8 mouse cellular contexts compared by ENCODE assay signal in genomic region chr7:115310400-115311225, GRCm38 (mm10).
A peak's percentile ranks its signal among the peaks of the same experiment; 100 is the strongest.
DNase-seq lines count a peak whose midpoint lies in the region; ATAC-seq and TF ChIP-seq lines count a peak whose summit lies in the region.

No protein-coding gene starts in this region.

- H3K9me3 ChIP-seq in lung, embryonic 14.5 days (ENCODE audit: low read depth, low read length), result no peaks in the 10 kb centered on the region
- no peaks in the 10 kb centered on the region for H3K9me3 ChIP-seq in hindbrain, embryonic 15.5 days
- H3K9me3 ChIP-seq in neural tube, embryonic 14.5 days (ENCODE audit: control insufficient read depth, low read length), result no peaks in the 10 kb centered on the region

- no peak overlapping the region for H3K27ac ChIP-seq in lung, embryonic 14.5 days (ENCODE audit: low read depth)
- H3K27ac ChIP-seq in hindbrain, embryonic 15.5 days (replicated peaks), result no peak overlapping the region
- no peak overlapping the region for H3K27ac ChIP-seq in neural tube, embryonic 14.5 days (ENCODE audit: low read depth, low read length)
- no peak overlapping the region for H3K27ac ChIP-seq in left cerebral cortex, adult 2 months

- 62% methylated on average over 5 of the region's 5 CpGs for WGBS in lung, embryonic 14.5 days
- 48% methylated on average over 5 of the region's 5 CpGs for WGBS in lung, adult 2 months
- WGBS in hindbrain, embryonic 15.5 days, result 54% methylated on average over 5 of the region's 5 CpGs
- WGBS in neural tube, embryonic 14.5 days, result 53% methylated on average over 5 of the region's 5 CpGs

- 0 out of 2 replicates have a peak, but pooled peaks cover 10% of the 10 kb centered on the region for H3K4me1 ChIP-seq in lung, embryonic 14.5 days (ENCODE audit: insufficient read depth)
- H3K4me1 ChIP-seq in lung, adult 2 months (ENCODE audit: control insufficient read depth, insufficient read depth, low read length), result no peaks in the 10 kb centered on the region
- peaks cover 19% of the 10 kb centered on the region for H3K4me1 ChIP-seq in hindbrain, embryonic 15.5 days (replicated peaks)
- no peaks in the 10 kb centered on the region for H3K4me1 ChIP-seq in neural tube, embryonic 14.5 days (ENCODE audit: control insufficient read depth, insufficient read depth, low read length)

- H3K4me2 ChIP-seq in lung, embryonic 14.5 days, result no peak overlapping the region
- no peak overlapping the region for H3K4me2 ChIP-seq in hindbrain, embryonic 15.5 days
- no peak overlapping the region for H3K4me2 ChIP-seq in neural tube, embryonic 14.5 days (ENCODE audit: low read depth, low read length)

- no peaks in the 10 kb centered on the region for H3K36me3 ChIP-seq in lung, embryonic 14.5 days (ENCODE audit: insufficient read depth)
- no peaks in the 10 kb centered on the region for H3K36me3 ChIP-seq in hindbrain, embryonic 15.5 days
- no peaks in the 10 kb centered on the region for H3K36me3 ChIP-seq in neural tube, embryonic 14.5 days (ENCODE audit: control insufficient read depth, insufficient read depth, low read length)

- DNase-seq in lung, embryonic 14.5 days, result peak; percentile 76
- no peak for DNase-seq in lung, adult 2 months
- peak; percentile 47 for DNase-seq in brain, embryonic 18.5 days (ENCODE audit: low read depth, low spot score)
- no peak for DNase-seq in left cerebral cortex, adult 2 months (ENCODE audit: extremely low spot score in 1 of 2, low spot score in 2 of 2)
- no peak for DNase-seq in left cerebral cortex, adult 9 months (ENCODE audit: low spot score in 2 of 2)
- DNase-seq in spleen, adult 12 weeks (ENCODE audit: low spot score), result no peak

- no peaks in the 10 kb centered on the region for H3K27me3 ChIP-seq in lung, embryonic 14.5 days (ENCODE audit: insufficient read depth, low read length)
- H3K27me3 ChIP-seq in hindbrain, embryonic 15.5 days, result peaks cover 4% of the 10 kb centered on the region; the same call in 1 of the 2 replicates
- H3K27me3 ChIP-seq in neural tube, embryonic 14.5 days (ENCODE audit: control insufficient read depth, insufficient read depth, low read length), result 0 out of 2 replicates have a peak, but pooled peaks cover 3% of the 10 kb centered on the region

- TF ChIP-seq POLR2A in lung, adult 2 months (IDR thresholded peaks at IDR 0.05; ENCODE audit: borderline replicate concordance, extremely low read depth, low read depth, low read length), result no peak

- no peak overlapping the region for H3K4me3 ChIP-seq in lung, embryonic 14.5 days (ENCODE audit: low read depth, low read length)
- no peak overlapping the region for H3K4me3 ChIP-seq in lung, adult 2 months (replicated peaks; ENCODE audit: extremely low read depth, low read depth, low read length)
- H3K4me3 ChIP-seq in hindbrain, embryonic 15.5 days, result no peak overlapping the region
- H3K4me3 ChIP-seq in neural tube, embryonic 14.5 days (ENCODE audit: low read depth, low read length), result no peak overlapping the region
- no peak overlapping the region for H3K4me3 ChIP-seq in left cerebral cortex, adult 2 months

- intact Hi-C loops in left cerebral cortex, adult 2 months (cut with DNase I), result no loop called here

- no peak for TF ChIP-seq CTCF in lung, embryonic 14.5 days (IDR thresholded peaks at IDR 0.05; ENCODE audit: low read depth)
- no peak for TF ChIP-seq CTCF in lung, adult 2 months (IDR thresholded peaks at IDR 0.05; ENCODE audit: insufficient read depth, low read length)
- TF ChIP-seq CTCF in left cerebral cortex, adult 2 months (IDR thresholded peaks at IDR 0.05), result no peak

- no peak overlapping the region for H3K9ac ChIP-seq in lung, embryonic 14.5 days
- H3K9ac ChIP-seq in hindbrain, embryonic 15.5 days, result no peak overlapping the region
- H3K9ac ChIP-seq in neural tube, embryonic 14.5 days (replicated peaks; ENCODE audit: low read depth, low read length), result no peak overlapping the region

- ATAC-seq in lung, embryonic 14.5 days (ENCODE audit: insufficient read depth), result peak; percentile 67
- ATAC-seq in hindbrain, embryonic 15.5 days (ENCODE audit: low FRiP score, low read depth), result peak; percentile 65
- peak; percentile 82; the same call in 1 of the 2 replicates for ATAC-seq in neural tube, embryonic 14.5 days (ENCODE audit: low read depth)

Comparison
In these comparisons a context has a peak if more than half of its experiments do, and no peak if none do; other contexts are left out.
1. DNase-seq: peak in lung, embryonic 14.5 days (single experiment) and brain, embryonic 18.5 days (single experiment); none in lung, adult 2 months (single experiment), left cerebral cortex, adult 2 months (0 of 2), left cerebral cortex, adult 9 months (0 of 2) and spleen, adult 12 weeks (single experiment).
2. Peak in every context shown above with its lines, with median percentiles within 50 percentile points of each other: ATAC-seq.